Mouse (Mus musculus) adrenal gland, postnatal 25 days (tissue): Measurements from ENCODE around the gene Elovl3. TPM values are rescaled to one million over a fixed set of nuclear protein-coding genes. Genes with fewer than 3 reads are reported as not detected.
"Not testable (repeated sequence)": the region's sequence is repeated elsewhere in the genome, so short reads cannot be mapped to it uniquely, and the experiment has no call there.

Experiments
- DNase-seq: peaks from one replicate; pipeline ENCODE4 v3.0.0; 2021; ENCODE audit warnings: mixed read lengths
- long read RNA-seq: library from polyadenylated mRNA; stranded (forward); transcript quantifications from one replicate; pipeline ENCODE4 v2.0.0, GENCODE M21; 2021
- total RNA-seq: library from RNA; stranded (reverse); gene quantifications from 2 replicates; pipeline ENCODE4 v1.2.3, GENCODE M21; 2021

The Elovl3 gene
- total RNA-seq = 4.7 and 10.9 TPM in 2 replicates
- long read RNA-seq, transcript Elovl3-202 (4 exons, 1,881 nt) = major isoform, 253 of 278 reads
- long read RNA-seq, transcript Elovl3-201 (4 exons, 1,593 nt) = minor isoform, 12 of 278 reads
- long read RNA-seq, partial matches to known transcripts = 9 of 278 reads
- long read RNA-seq, other reads (novel, unspliced or antisense) = 4 of 278 reads

DNA sequence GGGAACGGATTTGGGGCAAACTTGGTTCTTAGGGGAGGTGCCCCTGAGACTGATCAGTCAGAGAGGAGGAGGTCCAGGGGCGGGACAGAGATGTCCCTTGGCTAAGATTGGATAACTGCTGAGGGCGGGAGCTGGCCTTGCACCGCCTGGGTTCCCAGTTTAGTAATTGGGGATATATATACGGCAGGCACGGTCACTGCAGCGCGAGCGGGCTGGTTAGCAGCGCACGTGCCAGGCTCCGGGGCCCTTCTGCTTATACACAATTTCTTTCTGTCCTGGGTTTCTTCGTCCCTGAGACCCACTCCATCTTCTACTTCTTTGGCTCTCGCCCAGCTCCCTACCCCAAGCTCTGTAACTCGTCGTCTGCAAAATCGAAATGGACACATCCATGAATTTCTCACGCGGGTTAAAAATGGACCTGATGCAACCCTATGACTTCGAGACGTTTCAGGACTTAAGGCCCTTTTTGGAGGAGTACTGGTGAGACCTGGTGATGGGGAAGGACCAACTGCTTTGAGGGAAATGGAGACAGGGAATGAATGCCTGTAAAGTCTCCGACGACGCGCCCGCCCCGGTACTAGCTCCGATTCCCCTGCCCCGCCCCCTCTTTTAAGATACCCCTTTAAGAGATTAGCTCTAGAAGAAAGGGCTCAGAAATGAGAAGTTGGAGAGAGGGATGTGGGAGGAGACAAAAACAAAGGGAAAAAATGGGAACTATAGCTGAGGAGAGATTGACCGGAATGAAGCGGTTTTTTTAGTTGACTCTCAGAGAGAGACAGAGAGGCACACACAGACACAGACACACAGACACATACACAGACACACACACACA lies at the start of gene Elovl3:
TSS of gene Elovl3 (plus strand) at position 204 of the 832 bp plus-strand sequence.
- peak; percentile 68 for DNase-seq

DNA sequence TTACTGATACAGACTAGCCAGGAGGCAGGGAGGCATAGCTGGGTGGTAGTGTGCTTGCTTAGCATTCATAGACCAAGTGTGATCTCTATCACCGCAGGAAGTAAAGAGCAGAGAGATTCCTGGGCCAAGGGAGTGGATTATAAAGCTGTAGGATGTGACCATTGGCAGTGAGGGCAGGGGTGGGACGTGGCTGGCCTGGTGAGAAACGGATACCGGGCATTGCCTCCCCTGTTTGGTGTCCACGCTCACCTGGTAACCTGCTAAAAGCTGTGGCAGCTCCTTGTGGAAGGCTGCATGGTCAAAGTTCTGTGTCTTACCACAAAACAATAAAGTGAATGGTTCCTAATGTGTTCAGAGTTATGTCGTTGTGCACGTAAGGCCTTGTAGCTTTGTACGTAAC lies 46.5 kb upstream of the Elovl3 start:
- DNase-seq = no peak

DNA sequence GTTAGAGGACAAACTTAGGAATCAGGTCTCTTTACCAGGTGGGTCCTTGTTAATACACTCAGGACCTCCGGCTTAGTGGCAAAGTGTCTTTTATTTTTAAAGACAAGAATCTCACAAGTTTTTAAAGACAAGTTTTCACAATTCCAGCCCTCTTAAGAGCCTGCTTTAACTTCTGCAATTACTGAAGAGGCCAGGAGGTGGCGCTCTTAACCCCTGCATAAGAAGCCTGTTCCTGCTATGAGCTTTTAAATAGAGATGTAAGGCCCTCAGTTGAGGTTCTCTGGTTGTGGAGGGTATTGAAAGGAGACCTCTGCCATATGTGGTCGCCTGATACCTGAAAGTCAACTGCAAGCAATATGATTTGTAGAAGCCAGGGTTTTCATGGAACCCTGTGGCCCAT lies 45.4 kb upstream of the Elovl3 start:
- DNase-seq = peak; percentile 49

GRCm38 (mm10) chr19:46087871-46088270 lies 43.8 kb upstream of the Elovl3 start:
- peak; percentile 50 for DNase-seq

DNA sequence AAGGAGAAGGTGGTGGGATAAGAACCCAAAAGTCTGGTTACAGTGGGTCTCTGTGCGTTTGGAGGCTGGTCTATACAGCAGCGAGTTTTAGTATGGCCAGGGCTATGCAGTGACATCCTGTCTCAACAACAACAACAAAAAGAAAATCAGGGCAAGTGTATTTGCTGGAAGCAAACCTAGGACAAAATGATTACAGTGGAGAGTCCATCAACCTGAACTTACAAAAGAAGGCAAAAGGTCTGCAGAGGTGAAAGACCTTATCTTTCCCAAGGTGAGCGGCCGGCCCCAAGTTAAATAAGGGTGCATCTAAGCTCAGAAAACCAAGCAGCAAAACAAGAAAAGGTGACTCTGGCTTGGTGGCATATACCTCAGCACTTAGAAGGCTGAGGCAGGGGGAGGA lies 40.1 kb upstream of the Elovl3 start:
- no peak for DNase-seq

DNA sequence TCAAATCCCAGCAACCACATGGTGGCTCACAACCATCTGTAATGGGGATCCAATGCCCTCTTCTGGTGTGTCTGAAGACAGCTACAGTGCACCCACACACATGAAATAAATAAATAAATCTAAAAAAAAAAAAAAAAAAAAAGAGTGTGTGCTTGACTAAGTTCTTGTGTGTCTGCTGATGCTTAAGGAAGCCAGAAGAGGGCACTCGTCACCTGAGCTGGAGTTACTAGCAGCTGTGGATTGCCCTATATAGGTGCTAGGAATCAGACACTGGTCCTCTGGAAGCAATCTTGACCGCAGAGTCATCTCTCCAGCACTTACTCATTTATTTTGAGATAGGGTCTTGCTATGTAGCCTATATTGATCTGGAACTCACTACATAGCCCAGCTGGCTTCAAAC lies 37.6 kb upstream of the Elovl3 start:
- no peak for DNase-seq

- no peak for DNase-seq
Measured at GRCm38 (mm10) chr19:46095291-46095690, 36.4 kb upstream of the Elovl3 start.

DNA sequence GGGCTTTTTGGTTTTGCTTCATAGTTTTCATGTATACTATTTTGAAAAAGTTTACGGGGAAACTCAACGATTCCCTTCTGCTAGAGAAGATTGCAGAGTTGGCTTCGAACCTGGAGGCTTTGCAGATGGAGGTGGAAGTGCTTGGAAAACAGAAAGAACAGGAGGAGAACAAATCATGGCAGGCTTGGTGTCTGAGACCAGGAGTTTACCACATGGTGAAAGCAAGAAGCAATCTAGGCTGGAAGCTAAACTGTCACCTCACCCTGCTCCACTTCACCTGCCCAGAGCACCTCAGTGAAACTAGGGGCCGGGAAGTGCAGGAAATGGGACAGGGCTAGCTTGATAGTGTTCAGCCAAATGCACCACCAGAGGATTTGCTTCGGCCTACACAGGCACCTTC lies 35.3 kb upstream of the Elovl3 start:
- DNase-seq = no peak

GRCm38 (mm10) chr19:46099561-46099960 lies 32.1 kb upstream of the Elovl3 start:
- DNase-seq = no peak

DNA sequence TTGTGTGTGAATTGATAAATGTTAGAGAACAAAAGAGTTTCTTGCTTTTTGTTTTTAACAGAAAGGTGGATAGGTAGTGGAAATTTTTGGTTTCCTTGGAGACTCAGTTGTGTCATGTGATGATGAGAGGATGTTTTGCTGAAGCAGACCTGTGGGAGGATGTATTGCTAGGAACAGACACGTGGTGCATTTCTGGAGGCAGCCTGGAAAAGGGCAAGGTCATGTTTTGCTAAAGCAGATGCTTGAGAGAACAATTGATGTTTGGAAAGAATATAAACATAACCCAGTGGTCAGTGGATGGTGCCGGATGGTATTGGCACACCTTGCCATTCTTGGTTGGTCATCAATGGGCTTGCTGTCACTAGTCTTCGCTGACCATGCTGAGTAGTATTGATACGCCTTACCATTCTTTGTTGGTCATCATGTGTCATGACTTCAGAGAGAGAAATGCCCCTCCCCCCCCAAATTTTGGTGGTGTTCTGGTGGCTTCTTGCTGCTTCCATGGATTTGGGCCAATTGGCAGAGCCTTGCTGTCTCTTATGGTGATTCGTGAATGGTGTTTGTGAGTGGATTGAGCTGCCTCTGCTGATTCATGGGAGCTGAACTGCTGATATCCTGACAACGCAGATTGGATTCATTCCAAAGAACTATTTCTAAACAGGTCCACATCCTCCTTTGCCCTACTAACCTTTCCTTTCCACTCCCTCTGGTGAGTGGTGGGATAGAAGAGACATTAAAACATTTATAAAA lies 28.1 kb upstream of the Elovl3 start:
- DNase-seq = no peak

DNA sequence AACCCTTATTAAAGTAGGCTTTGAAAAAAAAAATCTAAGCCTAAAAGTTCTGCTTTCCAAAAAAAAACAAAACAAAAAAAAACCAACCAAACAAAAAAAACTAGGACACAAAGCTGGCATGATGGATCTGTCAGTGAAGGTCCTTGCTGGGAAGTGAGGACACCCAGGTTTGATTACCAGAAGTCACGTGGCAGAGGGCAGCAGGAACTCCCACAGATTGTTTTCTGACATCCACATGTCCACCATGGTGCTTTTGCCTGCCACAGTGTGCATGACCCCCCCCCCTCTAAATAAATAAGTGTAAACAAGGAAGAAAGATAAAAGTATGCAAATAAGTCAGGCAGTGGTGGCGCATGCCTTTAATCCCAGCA lies 27.5 kb upstream of the Elovl3 start:
- DNase-seq = no peak

DNA sequence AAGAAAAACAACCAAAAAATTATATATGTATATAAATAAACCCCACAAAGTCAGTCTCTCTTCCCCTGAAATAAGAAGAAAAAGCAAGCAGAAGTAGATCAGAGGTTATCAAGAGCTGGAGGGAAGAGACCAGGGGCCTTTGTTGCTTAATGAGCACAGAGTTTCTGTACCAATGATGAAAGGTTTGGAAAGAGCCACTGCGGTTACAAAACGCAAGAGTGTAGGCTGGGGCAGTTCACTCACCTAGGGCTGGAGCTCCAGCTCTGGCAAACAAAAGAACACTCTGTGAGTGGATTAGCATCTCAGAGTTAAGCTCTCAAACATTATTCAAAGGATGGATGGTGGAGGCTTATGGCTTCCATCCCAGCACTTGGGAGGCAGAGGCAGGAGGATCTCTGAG lies 21.5 kb upstream of the Elovl3 start:
- DNase-seq = no peak

- DNase-seq = no peak
Measured at GRCm38 (mm10) chr19:46110781-46111180, 20.9 kb upstream of the Elovl3 start.

DNA sequence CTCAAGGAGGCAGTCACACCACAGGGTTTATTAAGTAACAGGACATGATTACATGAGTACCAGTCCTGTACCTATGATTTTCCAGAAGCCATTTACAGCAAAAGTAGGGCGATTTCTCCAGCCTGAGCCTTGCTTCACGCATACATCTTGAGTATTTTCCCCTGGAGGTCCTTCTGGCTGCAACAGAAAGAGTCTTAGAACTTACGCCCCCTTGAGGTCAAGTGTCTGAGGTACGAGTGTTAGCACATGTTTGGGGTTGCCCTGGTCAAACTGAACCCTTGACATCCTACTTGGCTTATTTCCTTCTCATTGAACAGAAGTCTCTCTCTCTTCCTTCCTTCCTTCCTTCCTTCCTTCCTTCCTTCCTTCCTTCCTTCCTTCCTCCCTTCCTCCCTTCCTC lies 17.1 kb upstream of the Elovl3 start:
- no peak for DNase-seq

DNA sequence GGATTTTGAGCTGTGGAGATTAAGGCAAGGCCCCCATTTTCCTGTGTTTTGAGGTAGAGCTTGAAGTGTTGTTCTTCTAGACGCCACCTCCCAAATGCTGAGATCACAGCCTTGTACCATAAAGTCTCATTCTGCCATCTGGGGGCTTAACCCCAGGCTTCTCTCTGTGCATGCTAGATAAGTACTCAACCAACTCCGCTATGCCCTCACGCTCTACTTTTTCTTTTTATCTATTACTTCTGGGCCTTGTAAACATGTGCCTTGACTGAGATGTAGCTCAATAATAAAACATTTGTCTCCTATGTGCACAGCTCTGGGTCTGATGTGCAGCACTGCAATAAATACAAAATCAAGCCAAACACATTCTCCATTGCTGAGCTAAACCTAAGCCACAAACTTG lies 12.2 kb upstream of the Elovl3 start:
- DNase-seq = no peak

DNA sequence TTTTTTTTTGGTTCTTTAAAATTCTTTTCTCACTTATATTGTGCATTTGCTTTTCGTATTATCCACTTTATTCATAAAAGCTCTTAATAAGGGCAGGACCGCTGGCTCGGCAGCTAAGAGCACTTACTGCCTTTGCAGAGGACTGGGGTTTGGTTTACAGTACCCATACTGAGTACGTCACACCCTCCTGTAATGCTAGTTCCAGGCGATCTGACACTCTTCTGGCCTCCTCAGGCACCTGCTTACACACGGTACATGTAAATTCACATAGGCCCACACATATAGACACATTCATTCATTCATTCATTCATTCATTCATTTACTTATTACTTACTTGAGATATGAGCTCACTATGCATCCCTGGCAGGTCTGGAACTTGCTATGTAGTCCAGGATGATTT lies 10.8 kb upstream of the Elovl3 start:
- no peak for DNase-seq

- no peak for DNase-seq
Measured at GRCm38 (mm10) chr19:46123876-46124275, 7.8 kb upstream of the Elovl3 start.

DNA sequence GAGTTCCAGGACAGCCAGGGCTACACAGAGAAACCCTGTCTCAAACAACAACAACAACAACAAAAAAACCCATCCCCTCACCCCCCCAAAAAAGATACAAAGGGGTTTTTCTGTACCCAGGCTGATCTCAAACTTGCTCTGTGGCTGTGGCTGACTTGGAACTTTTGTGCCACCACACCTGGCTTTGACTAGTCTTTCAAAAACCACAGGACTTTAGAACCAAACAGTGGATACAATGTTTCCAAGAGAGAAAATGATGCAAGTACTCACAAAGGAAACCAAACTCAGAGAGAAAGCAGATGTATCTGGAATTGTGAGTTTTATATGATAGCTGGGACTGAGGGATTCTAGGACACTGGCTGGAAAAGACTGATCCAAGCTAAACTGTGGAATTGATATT lies 7.0 kb upstream of the Elovl3 start:
- DNase-seq = no peak

- no peak for DNase-seq
Measured at GRCm38 (mm10) chr19:46126301-46126700, 5.4 kb upstream of the Elovl3 start.

- DNase-seq = not testable (repeated sequence)
Measured at GRCm38 (mm10) chr19:46129737-46130136, 2.0 kb upstream of the Elovl3 start.

- no peak for DNase-seq
Measured at GRCm38 (mm10) chr19:46131283-46131682, 414 bp upstream of the Elovl3 start.

DNA sequence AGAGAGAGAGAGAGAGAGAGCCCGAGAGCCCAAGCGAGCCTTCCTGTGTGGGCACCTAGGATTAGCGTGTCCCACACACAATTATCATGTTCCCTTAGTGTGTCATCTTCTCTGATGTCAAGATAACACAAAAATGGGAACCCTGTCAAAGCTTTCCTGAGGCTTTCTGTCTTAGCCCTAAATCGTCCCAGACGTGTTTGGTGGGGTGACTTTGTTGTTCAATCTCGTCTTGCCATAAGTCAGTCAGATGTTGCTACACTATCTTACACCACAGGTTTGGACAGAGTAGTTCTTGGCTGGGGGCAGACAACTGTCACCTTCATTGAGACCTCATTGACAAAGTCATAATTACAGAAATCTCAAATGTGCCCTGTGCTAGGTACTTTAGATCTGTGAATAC lies 880 bp downstream of the Elovl3 start:
- DNase-seq = no peak

DNA sequence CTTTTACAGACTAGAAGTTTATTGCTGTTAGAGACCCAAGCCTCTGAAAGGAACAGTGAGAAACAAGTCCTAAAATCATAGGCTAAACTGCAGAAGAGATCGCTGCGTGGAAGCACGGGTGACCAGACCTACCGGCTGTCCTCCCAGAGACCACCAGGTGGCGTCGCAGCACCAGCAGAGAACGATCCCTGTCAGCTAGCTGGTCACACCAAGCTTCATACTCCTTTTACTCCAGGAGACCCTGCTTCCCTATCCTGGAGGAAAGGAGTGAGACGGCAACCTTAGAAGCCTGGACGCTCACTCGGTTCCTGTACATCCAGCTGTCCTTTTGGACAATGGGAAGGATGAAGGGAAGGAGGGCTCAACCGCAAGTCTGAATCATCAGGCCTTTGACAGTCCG lies 3.6 kb downstream of the Elovl3 start:
- DNase-seq = peak; percentile 91
